Mouse (Mus musculus): ENCODE measurements around the gene Grm1. TPM values are rescaled to one million over a fixed set of nuclear protein-coding genes. Genes with fewer than 3 reads are reported as not detected.

The Grm1 gene
- total RNA-seq, 4 experiments from 2014 or later = 48.7 to 69.6 (median 56.1) TPM

DNA sequence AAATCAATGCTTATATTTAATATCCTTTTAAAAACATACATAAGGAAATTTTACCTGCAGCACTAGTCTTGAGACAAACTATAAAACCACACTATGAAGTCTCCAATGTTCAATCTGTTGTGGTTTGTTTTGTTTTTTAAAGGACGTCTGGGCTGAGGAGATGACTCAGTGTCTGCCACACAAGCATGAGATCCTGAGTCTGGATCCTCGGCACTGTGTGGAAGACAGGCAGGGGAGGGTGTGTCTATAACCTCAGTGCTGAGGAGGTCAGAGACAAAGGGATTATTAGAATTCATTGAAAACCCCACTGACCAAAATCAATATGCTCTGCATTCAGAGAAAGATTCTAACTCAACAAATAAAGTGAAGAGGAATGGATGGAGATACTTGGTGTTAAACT lies 110.8 kb downstream of the Grm1 start:
- DNase-seq (ENCODE audit: low spot score in 2 of 2) = no peak

DNA sequence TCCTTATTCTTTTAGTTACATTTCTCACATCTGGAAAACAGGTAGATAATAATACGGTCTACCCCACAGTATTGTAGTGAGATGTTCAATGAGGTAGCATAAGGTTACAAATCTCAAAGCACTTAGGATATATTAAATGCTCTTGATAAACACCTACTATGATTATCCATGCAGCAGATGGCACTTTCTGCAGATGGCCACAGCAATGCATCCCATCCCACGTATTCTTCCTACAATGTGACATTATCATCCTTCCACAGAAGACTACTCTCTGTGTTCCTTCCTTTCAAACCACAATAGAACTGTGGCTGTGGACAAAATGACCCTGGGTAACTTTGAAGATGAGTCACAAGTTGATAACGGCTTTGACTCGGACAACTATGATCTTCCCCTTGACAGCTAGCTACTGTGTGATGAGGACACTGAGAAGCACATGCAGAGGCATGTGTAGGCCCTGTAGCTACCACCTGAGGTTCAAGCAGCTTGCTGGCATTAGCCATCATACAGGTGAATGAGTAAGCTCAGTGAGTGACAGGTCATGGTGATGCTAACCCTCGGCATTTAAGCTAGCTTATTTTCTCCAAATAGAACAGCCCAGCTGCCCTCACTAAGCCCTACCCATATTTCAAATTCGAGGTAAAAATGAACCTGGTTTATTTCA lies 117.5 kb downstream of the Grm1 start:
- DNase-seq (ENCODE audit: low spot score in 2 of 2) = no peak

DNA sequence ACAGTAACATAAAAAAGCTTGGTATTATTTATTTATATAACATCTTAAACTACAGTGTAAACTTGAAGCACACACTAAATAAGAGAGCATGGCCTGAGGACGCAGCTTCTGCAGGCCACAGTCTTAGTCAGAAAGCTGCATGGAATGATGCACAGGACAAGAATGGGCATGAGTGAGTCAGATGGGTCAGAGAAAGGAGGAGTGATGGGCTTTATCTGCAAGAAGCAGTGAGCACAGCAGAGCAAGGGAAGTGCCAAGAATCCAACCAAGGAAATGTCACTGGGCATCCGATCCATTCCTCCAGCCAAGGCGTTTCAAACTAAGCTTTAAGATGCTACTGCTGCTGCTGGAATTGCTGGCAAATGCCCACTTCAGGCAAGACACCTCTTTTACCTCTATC lies 131.6 kb downstream of the Grm1 start:
- DNase-seq (ENCODE audit: low spot score in 2 of 2) = no peak

DNA sequence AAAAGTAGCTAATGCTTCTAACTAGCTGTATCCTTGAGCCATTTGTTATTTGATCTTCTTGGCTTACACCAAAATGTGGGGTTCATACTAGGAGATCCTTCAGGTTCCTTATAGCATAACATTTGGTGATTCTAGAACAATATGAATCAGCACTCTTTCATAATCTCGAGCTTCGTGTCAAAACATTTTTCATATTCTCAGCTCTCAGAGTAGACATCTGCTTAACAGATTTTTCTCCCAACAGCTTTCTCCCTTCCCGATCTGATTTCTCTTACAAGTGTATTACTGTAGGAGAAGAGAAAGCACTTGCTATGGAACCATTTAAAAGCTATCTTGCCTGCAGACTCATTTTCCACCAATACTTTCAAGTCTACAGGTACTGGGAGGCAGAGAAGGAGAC lies 133.0 kb downstream of the Grm1 start:
- no peak for DNase-seq (ENCODE audit: low spot score in 2 of 2)

DNA sequence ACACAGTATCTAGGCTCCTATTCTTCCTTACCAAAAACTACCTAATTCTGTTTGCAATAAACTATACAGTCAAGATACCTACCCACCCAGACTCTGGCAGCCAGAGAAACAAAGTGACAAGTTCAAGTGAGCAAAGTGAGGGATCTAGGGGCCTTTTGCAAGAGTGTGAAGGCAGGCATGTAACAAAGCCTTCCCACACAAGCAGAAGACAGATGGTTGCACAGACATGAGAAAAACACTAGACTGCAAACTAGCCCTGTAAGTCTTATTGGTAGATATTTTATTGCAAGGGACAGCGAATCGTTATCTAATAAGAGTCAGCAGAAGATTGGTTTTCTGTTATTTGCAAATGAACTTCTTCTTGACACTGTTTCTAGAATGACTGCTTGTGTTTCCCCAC lies 134.6 kb downstream of the Grm1 start:
- DNase-seq (ENCODE audit: low spot score in 2 of 2) = no peak

DNA sequence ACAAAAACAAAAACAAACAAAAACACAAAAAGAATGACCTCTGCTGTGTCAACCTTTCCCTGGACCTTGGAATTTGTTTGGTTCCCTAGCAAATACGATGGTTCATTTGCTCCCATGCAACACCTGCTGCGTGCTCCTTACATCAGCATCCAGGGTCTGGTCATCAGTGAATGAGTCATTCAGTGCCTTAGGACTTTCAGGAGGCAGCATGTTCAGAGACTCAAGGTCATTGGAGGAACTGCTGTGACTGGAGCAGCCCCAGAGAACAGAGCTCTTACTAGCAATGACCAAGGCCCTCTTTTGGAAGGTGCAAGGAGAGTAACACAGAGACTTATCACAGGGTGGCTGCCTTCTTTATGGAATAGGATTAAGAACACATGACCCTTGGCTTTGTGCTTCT lies 138.2 kb downstream of the Grm1 start:
- DNase-seq (ENCODE audit: low spot score in 2 of 2) = no peak

DNA sequence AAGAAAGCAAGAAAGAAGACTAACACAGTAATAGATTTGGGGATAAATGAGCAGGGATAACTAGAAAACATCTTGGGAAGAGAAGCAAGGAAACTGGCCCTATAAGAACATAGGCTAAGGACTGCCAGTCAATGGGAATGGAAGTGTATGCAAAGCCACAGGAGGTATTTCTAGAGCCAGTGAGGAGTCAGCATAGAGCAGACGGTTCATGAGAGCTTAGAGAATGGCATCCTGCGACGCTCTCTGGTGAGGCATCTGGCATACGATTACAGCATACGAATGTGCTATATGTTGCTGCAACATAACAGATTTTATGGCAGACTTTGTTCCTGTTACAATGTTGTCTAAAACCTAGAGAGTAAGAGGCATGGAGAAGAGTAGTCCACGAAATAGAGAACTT lies 139.9 kb downstream of the Grm1 start:
- peak in 1 of 2 experiments; percentile 24 for DNase-seq (ENCODE audit: low spot score in 2 of 2)

DNA sequence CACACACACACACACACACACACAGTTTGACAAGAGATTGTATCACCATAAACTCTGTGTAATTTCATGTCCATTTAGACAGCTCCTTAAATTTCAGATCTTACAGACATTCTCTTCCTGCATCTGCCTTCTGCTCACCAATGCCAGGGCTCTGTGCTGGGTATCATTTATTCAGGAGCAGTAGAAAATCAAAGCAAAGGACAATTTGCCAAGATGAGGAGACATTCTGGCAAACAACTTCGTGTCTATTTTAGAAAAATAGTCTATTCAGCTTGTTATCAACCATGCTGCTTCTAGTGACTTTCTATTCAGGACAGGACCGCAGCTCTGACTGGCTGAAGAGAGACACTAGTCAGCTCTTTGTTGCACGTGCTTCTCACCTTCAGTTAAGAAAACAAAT lies 146.3 kb downstream of the Grm1 start:
- DNase-seq (ENCODE audit: low spot score in 2 of 2) = peak in 1 of 2 experiments; percentile 20

DNA sequence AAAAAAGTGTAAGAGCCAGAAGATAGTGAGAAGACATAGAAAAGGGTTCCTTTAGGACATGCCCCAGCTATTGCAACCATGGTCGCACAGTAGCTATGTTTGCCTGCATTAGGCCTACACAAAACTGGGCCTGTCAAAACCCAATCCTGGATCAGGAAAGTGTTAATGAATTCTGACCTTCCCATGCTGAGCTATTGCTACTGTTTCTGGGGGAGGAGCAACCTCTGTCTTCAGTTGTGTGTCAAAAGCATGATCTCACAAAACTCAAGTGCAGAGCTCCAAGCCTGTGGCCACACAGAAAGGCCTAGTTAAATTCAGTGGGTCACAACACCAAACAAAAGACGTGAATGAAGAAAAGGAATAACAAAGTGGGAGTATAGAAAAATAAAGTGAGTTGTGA lies 152.5 kb downstream of the Grm1 start:
- DNase-seq (ENCODE audit: low spot score in 2 of 2) = no peak

DNA sequence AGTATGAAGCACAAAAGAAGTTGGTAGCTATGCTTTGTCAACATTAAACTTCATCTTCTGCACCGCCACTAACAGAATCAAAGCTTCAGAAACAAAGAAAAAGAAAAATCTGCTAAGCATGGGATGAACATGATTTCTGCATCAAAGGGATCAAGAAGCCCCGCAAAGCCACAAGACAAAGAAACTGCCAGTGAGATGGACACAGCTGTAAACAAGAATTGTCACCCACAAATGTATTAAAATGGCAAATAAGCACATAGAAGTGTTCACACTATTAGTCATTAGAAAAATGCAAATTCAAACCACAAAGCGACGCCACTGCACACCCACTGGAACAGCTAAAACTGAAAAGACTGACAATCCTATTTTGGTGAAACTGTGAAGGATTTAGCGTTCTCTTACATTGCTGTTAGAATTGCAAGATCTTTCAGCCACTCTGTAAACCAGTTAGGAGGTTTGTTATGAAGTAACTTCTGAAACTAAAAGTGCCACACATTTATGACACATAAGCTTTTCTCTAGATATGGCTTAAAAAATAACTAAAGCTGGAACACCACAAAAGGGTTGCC lies 153.3 kb downstream of the Grm1 start:
- DNase-seq (ENCODE audit: low spot score in 2 of 2) = no peak

DNA sequence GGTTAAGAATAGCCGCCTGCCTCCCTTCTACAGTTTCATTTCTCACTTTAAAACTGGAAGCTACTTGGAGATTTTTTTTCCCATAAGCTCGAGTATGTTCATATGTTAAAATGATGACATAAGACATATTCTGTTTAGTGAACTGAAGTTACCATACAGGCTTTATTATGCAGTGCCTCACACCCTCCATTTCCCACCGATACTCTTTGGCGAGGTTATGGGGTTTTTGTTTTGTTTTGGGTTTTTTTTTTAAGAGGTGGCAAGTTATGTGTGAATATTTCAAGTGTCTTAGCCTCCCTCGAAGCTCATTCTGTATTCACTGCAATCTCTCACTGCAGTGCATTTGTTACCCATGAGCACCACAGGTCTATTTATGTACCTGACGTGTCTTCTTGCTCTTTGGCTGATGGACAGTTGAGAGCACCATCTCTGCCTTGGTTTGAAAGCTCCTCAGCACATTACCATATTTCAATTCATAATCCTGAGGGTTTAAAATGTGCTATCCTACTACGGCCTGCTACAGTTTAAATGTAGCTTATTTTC lies 164.2 kb downstream of the Grm1 start:
- DNase-seq (ENCODE audit: low spot score in 2 of 2) = no peak

DNA sequence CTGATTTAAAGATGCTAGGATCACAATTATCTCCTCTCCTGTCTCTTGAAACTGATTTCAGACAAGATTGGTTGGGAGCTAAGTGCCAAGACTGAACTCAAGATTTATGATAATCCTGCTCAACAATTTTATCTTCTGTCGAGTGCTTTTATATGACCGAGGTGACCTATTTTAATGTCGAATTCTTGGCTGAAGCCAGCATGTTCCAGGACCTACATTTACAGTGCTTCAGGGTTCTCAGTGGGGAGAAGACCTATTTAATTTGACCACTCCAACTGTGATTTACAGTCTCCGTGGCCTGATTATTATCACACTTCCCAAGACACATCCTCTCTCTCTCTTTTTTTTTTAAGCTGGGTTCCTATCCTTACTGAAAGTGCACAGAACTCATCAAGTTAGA lies 168.5 kb downstream of the Grm1 start:
- DNase-seq (ENCODE audit: low spot score in 2 of 2) = no peak

DNA sequence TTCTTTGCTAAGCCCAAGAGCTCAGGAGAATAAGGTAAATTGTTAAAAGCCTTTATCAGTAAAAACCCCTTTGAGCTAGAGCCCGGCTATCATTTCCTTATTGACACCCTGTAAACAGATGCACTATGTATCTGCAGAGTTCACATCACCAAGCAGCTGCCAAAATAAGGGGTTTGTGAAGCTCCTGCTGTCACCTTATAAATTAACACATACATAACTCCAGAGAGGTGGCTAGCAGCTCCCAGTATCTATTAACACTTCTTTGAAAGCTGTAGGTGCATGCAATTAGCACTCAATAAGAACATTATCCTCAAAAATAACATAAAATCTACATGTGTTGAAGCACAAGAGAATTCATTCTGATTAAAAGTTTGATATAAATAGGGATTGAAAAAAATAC lies 191.9 kb downstream of the Grm1 start:
- no peak for DNase-seq (ENCODE audit: low spot score in 2 of 2)

DNA sequence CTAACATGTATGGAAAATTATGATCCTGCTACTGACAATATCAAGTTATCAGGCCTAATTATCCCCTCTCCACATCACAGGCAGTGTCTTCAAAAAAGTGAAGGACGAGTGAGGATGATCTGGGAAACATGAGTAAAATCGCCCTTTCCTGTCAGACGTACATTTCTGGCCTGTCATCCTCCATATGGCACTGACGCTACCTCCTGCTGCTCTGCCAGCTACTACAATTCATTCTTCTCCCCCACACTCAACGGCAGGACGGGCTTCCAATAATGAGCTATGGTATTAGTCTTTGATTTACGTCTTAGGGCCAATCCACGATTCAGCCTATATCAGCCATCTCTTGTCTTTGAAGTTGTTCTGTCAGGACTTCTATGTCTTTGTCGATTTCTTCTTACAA lies 193.6 kb downstream of the Grm1 start:
- no peak for DNase-seq (ENCODE audit: low spot score in 2 of 2)

DNA sequence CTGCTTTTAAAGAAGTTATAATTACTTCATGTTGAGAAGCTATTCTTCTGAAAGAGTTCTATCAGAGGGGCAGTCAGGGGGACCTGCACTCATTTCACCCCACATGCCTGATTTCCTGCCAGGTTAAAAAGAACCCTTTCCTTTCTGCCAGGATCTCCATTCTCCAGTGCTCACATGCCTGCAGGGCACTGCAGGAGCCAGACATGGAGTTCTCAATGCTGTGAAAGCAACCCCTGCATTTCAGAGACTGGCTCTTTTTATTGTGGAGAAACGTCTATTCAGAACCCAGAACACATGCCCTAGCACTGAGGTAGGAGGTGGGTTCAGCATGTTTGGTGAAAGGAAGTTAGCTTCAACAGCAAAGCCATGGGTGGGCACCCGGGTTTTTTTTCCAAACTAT lies 197.2 kb downstream of the Grm1 start:
- no peak for DNase-seq (ENCODE audit: low spot score in 2 of 2)

DNA sequence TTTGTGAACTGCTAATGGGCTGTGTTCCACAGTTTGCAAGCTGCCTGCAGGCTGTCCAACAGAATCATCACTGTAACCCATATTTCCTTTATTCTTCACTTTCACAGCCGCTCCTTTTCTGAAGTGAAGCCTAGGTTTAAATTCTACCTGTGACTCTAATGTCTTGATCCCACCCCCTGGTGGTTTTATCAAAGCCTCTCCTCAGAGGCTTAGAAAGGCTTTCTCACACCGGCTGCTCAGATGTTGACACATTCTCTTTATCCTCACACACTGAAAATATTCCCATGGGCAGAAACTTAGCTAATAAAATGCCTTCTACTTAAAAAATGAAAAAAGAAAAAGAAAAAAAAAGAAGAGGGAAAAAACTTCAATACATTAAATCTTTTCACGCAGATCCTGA lies 210.0 kb downstream of the Grm1 start:
- DNase-seq (ENCODE audit: low spot score in 2 of 2) = no peak

DNA sequence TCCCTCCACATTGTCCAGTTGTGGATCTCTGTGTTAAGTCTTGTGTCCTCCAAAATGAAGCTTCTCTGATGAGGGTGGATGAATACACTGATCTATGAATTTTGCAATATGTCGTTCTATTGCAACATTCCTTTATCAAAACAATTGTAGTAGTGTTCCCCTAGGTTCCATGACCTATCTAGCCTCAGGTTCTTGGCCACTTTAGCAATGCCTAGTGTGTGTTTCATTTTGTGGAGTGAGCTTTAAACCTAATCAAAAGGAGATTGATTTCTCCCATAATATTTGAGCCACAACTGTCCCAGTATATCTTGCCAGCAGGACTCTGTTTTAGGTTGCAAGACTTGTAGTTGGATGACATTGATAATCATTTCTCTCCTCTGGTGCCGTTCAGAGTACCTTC lies 211.9 kb downstream of the Grm1 start:
- no peak for DNase-seq (ENCODE audit: low spot score in 2 of 2)

DNA sequence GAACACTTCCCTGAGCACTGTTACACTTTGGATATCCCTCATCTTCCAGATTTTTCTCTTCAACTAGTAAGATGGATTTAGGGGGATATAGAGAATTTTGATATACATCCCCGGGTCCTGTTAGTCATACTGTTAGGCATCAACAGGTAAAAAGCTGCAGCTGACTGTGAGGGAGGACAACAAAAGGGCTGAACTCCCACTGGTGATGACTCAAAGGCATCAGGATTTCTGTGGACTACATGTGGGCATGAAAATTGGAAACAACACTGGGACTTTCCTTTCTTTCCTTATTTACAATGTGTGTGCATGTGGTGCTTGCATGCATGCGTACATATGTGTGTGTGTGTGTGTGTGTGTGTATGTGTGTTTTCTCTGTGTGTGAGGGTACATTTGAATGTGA lies 215.9 kb downstream of the Grm1 start:
- no peak for DNase-seq (ENCODE audit: low spot score in 2 of 2)

DNA sequence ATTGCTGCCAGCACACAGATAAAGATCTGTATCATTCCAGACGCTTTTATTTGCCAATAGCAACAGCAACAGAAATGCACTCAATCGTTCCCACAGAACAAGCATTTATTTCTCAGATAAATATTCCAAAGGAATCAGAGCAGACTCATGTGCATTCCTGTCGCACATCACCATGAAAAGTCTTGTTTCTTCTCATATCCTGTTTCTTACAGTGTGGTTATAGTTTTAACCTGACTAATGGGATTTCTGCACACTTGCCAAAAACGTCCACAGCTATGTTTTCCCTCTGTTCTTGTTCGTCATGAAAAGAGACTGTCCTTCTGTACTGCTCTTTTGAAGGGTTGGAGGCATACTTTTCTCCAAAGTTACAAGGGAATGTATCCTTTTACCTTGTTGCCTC lies 217.4 kb downstream of the Grm1 start:
- no peak for DNase-seq (ENCODE audit: low spot score in 2 of 2)

DNA sequence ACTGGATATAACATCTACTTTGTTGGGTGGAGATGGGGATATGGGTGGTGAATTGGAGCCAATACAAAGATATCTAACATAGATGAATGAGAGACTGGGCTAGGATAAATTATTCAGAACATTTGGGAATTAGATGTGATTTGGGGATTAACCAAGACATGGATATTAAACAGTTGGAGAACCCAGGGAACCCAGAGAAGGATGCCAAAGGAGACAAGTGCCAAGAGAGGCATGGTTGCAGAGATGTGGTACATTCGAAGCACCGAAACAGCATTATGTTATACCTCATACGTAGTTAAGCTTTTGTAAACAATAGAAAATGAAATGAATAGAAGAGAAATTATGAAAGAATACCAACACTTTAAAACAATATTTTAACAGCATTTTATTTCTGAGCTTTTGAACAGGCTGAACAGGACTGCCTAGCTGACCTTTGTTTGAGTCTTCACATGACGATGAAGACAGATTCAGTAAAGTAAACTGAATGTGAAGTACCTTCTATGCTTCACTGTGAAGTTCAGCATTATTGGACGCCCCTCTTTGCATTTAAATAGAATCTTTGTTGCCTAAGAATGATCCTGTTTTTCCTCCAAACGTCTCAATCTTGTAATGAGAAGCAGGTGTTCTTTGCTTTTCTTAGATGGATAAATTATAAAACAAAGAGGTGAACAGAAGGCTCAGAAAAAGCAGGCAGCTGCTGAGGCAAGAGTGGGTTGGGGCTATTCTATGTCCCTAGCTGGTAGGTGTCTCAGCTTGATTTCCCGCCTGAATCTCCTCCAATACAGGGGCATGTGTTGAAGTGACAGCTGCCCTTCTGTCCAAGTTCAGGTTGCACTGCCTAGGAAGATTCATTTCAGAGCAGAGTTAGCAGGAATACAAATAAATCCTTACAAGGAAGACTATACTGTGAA lies 234.5 kb downstream of the Grm1 start:
- DNase-seq (ENCODE audit: low spot score in 2 of 2) = no peak

DNA sequence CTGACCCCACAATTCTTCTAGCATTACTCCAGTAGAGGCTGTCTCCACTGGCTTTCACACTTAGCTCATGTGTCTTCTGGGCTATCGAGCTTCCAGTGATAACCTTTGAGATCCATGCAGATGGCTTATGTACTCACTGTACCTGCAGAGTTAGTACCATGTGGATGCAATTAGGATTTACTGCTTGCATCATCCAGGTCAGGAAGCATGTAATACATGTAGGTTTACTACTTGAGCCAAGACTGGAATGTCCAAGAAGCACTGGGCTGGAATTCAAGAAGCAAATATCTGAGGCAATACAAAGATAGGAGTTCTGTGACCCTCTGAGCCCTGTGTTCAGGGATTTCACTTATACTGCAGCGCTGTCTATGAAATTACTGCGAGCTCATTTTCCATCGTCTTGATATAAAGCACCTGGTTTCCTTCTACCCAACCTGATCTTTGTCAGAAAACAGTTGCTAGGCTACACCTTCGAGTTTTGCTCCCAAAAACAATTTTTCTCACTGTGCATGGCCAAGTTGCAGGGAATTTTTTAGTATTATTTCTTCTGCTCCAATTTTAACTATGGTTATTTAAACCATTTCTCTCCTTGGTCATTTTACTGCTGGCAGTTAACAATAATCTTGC lies 237.0 kb downstream of the Grm1 start:
- no peak for DNase-seq (ENCODE audit: low spot score in 2 of 2)

DNA sequence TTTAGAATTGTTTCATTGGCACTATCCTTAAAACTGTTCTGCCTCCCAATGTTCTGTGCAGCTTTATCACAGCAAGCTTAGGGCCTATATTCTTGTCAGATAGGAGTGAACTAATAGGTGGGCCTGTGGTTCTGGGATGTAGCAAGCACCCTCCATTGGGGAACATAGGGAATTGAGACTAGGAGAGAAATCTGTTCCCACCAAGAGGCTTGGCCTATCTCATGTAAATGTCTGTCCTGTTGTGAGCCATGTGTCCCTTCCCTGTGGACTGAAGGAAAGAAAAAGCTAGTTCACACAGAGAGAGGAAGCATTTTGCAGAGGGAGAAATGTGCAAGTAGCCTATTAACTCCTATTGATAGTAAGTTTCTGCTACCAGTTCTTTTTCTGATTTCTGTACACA lies 246.8 kb downstream of the Grm1 start:
- DNase-seq (ENCODE audit: low spot score in 2 of 2) = no peak
